Mouse (Mus musculus): ENCODE results near the gene Lingo1. TPM values are rescaled to one million over a fixed set of nuclear protein-coding genes. Genes with fewer than 3 reads are reported as not detected.

Gene Lingo1
- polyA plus RNA-seq, 1 experiment from 2014 or later: 3.3 TPM

DNA sequence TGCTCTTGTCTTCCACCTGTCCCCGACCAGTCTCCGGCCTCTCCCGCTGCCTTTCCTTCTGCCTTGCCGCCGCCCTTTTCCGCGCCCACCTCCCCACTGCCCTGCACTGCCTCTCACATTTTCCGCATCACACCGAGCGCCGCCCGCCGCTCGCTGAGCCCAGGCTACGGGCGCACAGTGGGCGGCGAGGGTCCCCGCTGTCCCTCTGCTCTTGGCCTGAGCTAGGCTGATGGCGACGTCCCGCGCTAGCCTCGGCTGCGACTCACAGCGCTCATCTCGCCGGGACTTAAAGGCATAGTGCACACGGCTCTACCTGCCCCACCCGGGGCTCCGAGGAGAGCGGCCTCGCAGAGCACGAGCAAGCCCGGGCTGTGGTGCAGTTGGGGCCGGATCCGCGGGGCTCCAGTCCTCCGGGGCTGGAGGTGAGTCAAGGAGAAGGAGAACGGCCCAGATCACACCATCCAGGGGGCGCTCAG, 426 bp upstream of the Lingo1 start:
- ATAC-seq (ENCODE audit: low read depth): no peak; the same call in 1 of the 2 replicates
- Histone ChIP-seq H3K27me3 (ENCODE audit: control insufficient read depth, insufficient read depth, low read depth, low read length) (peaks cover 51% of the 10 kb centered on the region), H3K4me2 (ENCODE audit: low read depth, low read length) (peak overlapping the region; percentile 83), H3K4me1 (replicated peaks; ENCODE audit: control insufficient read depth, insufficient read depth, low read length) (peaks cover 9% of the 10 kb centered on the region), H3K9me3 (ENCODE audit: control insufficient read depth, low read length) (no peaks in the 10 kb centered on the region), H3K4me3 (ENCODE audit: low read length) (peak overlapping the region; percentile 51), H3K9ac (ENCODE audit: low read length) (0 out of 2 replicates have a peak overlapping the region, but pooled peaks have one; percentile 9), H3K27ac (ENCODE audit: low read length) (no peak overlapping the region), H3K36me3 (ENCODE audit: control insufficient read depth, insufficient read depth, low read length) (no peaks in the 10 kb centered on the region)
- under 1% methylated on average over 41 of the region's 41 CpGs for WGBS

DNA sequence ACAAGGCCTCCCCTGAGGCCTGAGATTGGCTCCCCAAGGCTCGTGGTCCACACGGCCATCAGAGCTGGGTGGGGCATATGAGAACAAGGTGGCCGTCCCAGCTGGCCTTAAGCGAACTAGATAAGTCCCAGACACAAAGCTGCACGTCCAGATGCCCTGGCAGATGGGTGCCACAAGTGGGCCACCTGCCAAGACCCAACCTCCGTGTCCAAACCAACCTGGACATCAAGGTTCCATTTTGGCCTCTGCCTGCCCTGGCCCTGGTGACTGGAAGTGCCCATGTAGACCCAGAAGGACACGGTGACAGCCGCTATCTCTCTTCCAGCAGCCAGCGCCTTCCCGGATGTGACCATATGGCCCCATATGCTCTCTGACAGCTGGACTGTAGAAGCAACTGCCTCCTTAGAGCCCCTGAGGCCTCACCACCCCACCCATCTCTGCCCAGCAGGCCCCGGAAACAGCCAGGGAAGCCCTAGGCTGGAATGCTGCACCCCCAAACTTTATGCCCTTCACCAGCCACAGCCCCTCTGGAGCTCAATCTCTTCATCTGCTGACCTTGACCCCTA, 4.5 kb downstream of the Lingo1 start:
- 52% methylated on average over 11 of the region's 11 CpGs for WGBS
- no peaks in the 10 kb centered on the region for H3K36me3 ChIP-seq (ENCODE audit: control insufficient read depth, insufficient read depth, low read length)
- peaks cover 33% of the 10 kb centered on the region for H3K27me3 ChIP-seq (ENCODE audit: control insufficient read depth, insufficient read depth, low read depth, low read length)

DNA sequence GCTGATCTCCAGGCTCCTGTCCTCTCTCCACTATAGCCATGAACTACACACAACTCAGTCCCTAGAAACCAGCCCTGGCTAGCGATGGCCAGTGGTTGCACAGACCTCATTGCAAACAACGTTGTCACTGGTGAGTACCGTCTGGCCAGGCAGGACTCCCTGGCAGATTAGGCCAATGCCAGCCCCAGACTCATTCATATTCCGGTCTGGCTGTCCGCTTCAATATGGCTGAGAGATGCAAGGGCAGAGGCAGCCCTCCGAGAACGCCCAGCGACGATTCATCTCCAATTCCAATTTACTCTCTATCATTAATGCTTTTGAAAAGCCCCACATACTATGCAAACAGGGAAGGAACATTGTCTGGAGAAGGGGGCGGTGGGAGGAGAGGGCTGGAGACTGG, 11.7 kb downstream of the Lingo1 start:
- 81% methylated on average over 10 of the region's 10 CpGs for WGBS
- Histone ChIP-seq H3K4me2 (ENCODE audit: low read depth, low read length) (no peak overlapping the region), H3K36me3 (ENCODE audit: control insufficient read depth, insufficient read depth, low read length) (no peaks in the 10 kb centered on the region), H3K4me3 (ENCODE audit: low read length) (no peak overlapping the region), H3K27ac (ENCODE audit: low read length) (no peak overlapping the region), H3K9ac (ENCODE audit: low read length) (no peak overlapping the region), H3K9me3 (ENCODE audit: control insufficient read depth, low read length) (no peaks in the 10 kb centered on the region), H3K4me1 (replicated peaks; ENCODE audit: control insufficient read depth, insufficient read depth, low read length) (no peaks in the 10 kb centered on the region), H3K27me3 (ENCODE audit: control insufficient read depth, insufficient read depth, low read depth, low read length) (no peaks in the 10 kb centered on the region)
- no peak for ATAC-seq (ENCODE audit: low read depth)

More for the DNA sequence above, 4.5 kb downstream of the Lingo1 start:
- peaks cover 8% of the 10 kb centered on the region for H3K4me1 ChIP-seq (replicated peaks; ENCODE audit: control insufficient read depth, insufficient read depth, low read length)
- no peak overlapping the region for H3K27ac ChIP-seq (ENCODE audit: low read length)
- peak; percentile 45; the same call in 1 of the 2 replicates for ATAC-seq (ENCODE audit: low read depth)
- no peak overlapping the region for H3K4me3 ChIP-seq (ENCODE audit: low read length)
- no peak overlapping the region for H3K9ac ChIP-seq (ENCODE audit: low read length)
- no peaks in the 10 kb centered on the region for H3K9me3 ChIP-seq (ENCODE audit: control insufficient read depth, low read length)
- no peak overlapping the region for H3K4me2 ChIP-seq (ENCODE audit: low read depth, low read length)

DNA sequence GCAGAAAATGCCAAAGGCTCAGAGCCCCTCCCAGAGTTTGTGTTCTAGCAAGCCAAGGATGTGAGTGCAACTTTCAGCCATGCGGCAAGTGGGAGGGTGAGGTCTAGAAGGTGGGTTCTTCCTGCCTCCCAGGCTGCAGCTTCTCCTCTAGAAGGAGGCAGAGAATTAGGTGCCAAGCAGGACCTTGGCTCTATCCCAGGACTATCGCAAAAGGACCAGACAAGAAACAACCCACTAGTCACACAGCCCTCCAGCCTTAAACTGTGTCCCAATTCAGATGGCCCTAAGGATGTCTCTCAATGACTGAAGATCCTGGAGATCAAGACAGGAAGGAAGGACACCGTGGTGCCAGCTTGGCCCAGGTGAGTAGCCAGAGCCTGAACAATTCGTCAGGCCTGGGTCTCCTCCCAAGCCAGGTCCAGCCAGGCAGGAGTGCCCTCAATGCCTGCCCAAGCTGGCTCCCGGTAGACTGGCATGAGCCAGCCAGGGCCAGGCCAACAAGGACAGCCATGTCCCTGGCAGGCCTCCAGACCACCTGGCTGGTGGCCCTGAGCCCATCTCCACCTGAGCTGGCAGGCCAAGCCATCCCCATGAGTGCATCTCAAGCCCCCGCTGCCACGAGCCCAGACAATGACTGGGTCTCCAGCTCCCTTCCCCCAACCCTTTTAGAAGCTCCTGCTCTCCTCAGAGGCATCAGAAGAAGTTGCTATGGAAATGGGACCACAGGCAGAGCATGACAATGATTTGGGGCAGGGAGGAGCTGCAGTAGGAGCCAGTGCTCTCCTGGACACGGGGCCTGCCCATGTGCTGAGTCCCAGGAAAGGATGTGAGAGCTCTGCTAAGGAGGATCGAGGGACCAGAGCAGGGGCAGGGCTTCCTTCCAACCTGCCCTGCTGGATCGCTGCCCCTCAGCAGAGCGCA, 19.1 kb downstream of the Lingo1 start:
- H3K4me3 ChIP-seq (ENCODE audit: low read length): no peak overlapping the region
- H3K9ac ChIP-seq (ENCODE audit: low read length): no peak overlapping the region
- 66% methylated on average over 11 of the region's 11 CpGs for WGBS
- no peaks in the 10 kb centered on the region for H3K27me3 ChIP-seq (ENCODE audit: control insufficient read depth, insufficient read depth, low read depth, low read length)
- ATAC-seq (ENCODE audit: low read depth): no peak
- H3K4me1 ChIP-seq (replicated peaks; ENCODE audit: control insufficient read depth, insufficient read depth, low read length): no peaks in the 10 kb centered on the region
- H3K4me2 ChIP-seq (ENCODE audit: low read depth, low read length): no peak overlapping the region
- H3K36me3 ChIP-seq (ENCODE audit: control insufficient read depth, insufficient read depth, low read length): no peaks in the 10 kb centered on the region
- H3K27ac ChIP-seq (ENCODE audit: low read length): no peak overlapping the region
- no peaks in the 10 kb centered on the region for H3K9me3 ChIP-seq (ENCODE audit: control insufficient read depth, low read length)

DNA sequence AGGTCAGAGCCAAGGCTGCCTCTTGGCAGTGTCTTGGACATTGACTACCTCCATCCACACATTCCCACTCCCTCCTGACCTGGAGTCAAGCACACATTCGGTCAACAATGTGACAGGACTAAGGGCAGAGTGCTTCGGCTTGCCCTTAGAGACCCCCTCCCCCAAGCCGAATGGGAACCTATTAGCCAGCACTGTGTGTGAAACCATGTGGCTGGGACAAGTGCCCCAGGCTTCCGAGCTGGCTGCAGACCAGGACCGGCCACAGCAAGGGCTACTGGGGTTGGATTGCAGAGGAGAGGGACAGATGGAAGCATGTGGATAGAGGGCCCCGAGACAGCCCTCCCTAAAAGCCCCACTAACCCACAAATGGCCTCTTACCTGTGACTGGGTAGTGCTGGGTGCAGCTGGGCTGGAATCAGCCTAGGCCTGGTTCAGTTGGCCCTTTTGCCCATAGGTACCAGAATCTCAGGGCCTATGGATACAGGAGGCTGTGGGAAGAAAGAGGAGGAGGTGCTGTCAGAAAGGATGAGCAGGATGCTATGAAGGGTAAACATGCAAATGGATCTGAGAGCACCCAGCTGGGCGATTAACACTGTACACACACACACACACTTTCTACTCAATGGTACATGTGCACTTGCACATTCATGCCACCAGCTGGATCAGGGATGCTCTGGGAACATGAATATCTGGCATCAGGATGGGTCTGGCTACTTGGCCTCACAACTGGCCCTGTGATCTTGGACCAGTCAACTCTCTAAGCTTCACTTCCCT, 20.9 kb downstream of the Lingo1 start:
- ATAC-seq (ENCODE audit: low read depth): no peak
- no peak overlapping the region for H3K4me3 ChIP-seq (ENCODE audit: low read length)
- no peaks in the 10 kb centered on the region for H3K36me3 ChIP-seq (ENCODE audit: control insufficient read depth, insufficient read depth, low read length)
- no peak overlapping the region for H3K4me2 ChIP-seq (ENCODE audit: low read depth, low read length)
- H3K4me1 ChIP-seq (replicated peaks; ENCODE audit: control insufficient read depth, insufficient read depth, low read length): no peaks in the 10 kb centered on the region
- H3K27me3 ChIP-seq (ENCODE audit: control insufficient read depth, insufficient read depth, low read depth, low read length): no peaks in the 10 kb centered on the region
- WGBS: 57% methylated on average over 7 of the region's 7 CpGs
- no peaks in the 10 kb centered on the region for H3K9me3 ChIP-seq (ENCODE audit: control insufficient read depth, low read length)
- no peak overlapping the region for H3K9ac ChIP-seq (ENCODE audit: low read length)
- H3K27ac ChIP-seq (ENCODE audit: low read length): no peak overlapping the region

DNA sequence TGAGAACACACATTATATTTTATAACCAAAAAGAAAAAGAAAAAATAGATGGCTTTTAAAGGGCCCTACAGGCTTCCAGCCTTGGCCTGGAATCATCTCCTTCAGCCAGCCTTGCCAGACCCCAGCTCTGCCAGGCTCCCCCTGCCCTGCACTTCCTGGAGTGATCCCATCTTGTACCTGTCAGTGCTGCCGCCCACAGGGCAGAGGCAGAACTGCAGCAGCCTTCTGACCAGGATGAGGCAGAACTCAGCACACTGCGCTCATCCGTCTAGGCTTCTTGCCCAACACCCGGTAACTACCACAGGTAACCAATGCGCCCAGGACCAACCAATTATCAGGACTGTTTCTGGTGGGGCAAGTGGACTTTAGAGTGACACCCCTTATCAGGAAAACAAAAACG, 22.0 kb downstream of the Lingo1 start:
- no peak overlapping the region for H3K4me2 ChIP-seq (ENCODE audit: low read depth, low read length)
- no peak overlapping the region for H3K4me3 ChIP-seq (ENCODE audit: low read length)
- no peak for ATAC-seq (ENCODE audit: low read depth)
- H3K27ac ChIP-seq (ENCODE audit: low read length): no peak overlapping the region
- H3K27me3 ChIP-seq (ENCODE audit: control insufficient read depth, insufficient read depth, low read depth, low read length): no peaks in the 10 kb centered on the region
- WGBS: 36% methylated on average over 6 of the region's 6 CpGs
- H3K9me3 ChIP-seq (ENCODE audit: control insufficient read depth, low read length): no peaks in the 10 kb centered on the region
- H3K4me1 ChIP-seq (replicated peaks; ENCODE audit: control insufficient read depth, insufficient read depth, low read length): no peaks in the 10 kb centered on the region
- no peak overlapping the region for H3K9ac ChIP-seq (ENCODE audit: low read length)
- H3K36me3 ChIP-seq (ENCODE audit: control insufficient read depth, insufficient read depth, low read length): no peaks in the 10 kb centered on the region

DNA sequence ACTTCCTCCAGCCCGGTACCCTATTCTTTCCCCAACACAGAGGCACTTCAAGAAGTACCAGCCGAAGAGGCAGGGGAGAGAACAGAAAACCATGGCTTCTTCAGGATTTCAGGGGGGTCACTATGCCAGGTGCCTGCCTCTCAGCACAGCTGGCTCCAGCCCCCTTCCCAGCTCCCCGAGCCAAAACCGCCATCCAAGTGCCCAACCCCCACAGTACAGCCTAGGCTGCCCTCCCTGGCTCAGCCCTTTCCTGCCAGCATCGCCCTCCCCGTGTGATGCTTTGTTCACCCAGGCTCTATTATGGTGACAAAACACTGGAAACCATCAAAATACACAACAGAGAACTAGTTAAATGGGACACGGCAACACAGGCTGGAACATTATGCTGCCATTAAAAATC, 22.6 kb downstream of the Lingo1 start:
- no peaks in the 10 kb centered on the region for H3K36me3 ChIP-seq (ENCODE audit: control insufficient read depth, insufficient read depth, low read length)
- H3K4me3 ChIP-seq (ENCODE audit: low read length): no peak overlapping the region
- H3K27me3 ChIP-seq (ENCODE audit: control insufficient read depth, insufficient read depth, low read depth, low read length): no peaks in the 10 kb centered on the region
- no peaks in the 10 kb centered on the region for H3K9me3 ChIP-seq (ENCODE audit: control insufficient read depth, low read length)
- no peak overlapping the region for H3K27ac ChIP-seq (ENCODE audit: low read length)
- no peak; the same call in 1 of the 2 replicates for ATAC-seq (ENCODE audit: low read depth)
- no peak overlapping the region for H3K4me2 ChIP-seq (ENCODE audit: low read depth, low read length)
- WGBS: 84% methylated on average over 7 of the region's 7 CpGs
- no peaks in the 10 kb centered on the region for H3K4me1 ChIP-seq (replicated peaks; ENCODE audit: control insufficient read depth, insufficient read depth, low read length)
- H3K9ac ChIP-seq (ENCODE audit: low read length): no peak overlapping the region

DNA sequence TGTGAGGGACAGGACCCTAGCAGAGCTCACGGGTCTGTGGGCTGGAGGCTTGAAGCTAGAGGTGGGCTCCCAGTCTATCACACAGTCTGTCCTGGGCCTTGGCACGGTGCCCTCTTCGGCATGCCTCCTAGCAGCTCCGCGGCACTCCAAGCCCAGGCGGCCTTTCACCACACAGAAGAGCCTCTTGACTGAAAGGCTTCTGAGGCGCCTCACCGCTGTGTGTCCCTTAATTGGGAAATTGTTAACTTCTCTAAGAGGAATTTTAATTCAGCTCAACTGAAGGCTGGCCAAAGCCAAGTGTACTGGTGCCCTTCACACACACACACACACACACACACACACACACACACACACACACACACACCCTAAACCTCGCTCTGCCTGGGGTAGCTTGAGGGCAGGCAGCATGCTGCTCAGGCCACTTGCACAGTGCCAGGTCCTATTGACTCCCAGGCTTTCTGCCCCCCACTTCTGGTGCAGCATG, 28.6 kb downstream of the Lingo1 start:
- Histone ChIP-seq H3K9me3 (ENCODE audit: control insufficient read depth, low read length) (no peaks in the 10 kb centered on the region), H3K4me1 (replicated peaks; ENCODE audit: control insufficient read depth, insufficient read depth, low read length) (peaks cover 3% of the 10 kb centered on the region), H3K27me3 (ENCODE audit: control insufficient read depth, insufficient read depth, low read depth, low read length) (no peaks in the 10 kb centered on the region), H3K4me2 (ENCODE audit: low read depth, low read length) (peak overlapping the region; percentile 26; the same call in 1 of the 2 replicates), H3K27ac (ENCODE audit: low read length) (peak overlapping the region; percentile 88), H3K36me3 (ENCODE audit: control insufficient read depth, insufficient read depth, low read length) (no peaks in the 10 kb centered on the region), H3K4me3 (ENCODE audit: low read length) (no peak overlapping the region), H3K9ac (ENCODE audit: low read length) (no peak overlapping the region)
- WGBS: 44% methylated on average over 9 of the region's 9 CpGs
- peak; percentile 86 for ATAC-seq (ENCODE audit: low read depth)

Data from lung, embryonic 16.5 days (tissue).